Mouse (Mus musculus): ENCODE measurements around the gene Llcfc1.

The Llcfc1 gene

GRCm38 (mm10) chr6:41684131-41684530, at the start of gene Llcfc1:
Gene Llcfc1 (plus strand): TSS chr6:41684431.
- no peak for DNase-seq

DNA sequence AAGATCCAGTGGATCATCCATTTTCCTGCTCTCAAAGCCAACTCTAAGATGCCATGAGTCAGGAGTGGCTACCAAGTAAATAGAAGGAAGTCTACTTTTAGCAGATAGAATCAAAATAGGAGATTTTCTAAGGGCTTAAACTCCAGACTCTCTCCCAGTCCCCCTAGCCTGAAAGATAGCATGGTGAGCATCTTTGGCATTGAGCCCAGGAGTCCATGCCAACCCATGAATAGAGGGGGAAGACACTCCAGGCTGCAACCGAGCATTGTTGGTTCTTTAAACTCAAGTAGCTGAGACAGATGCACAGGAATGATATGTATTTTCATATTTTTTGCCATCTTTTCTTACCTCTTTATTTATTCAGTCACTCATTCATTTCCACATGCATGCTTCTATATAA, 49.0 kb upstream of the Llcfc1 start:
- no peak for DNase-seq

- DNase-seq, result no peak
Measured at GRCm38 (mm10) chr6:41636178-41636577, 48.1 kb upstream of the Llcfc1 start, which contains the start of gene Trpv6. Gene Trpv6 (minus strand): TSS chr6:41636405.

DNA sequence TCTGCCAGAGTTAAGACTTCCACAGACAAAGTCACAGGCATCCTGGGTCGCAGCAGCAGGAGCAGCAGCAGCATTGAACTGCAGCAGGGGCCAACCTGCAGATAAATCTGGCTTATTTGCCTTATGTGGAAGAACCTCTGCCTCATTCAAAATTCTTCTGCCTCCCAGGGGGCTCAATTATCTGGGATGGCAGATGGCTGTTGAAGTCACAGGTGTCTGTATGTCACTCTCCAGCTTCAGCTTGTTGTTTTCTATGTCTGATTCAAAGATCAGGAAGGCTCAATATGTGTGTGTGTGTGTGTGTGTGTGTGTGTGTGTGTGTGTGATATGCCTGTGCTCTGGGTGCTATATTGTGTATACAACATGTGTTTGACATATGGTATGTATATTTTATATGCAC, 46.8 kb upstream of the Llcfc1 start:
- DNase-seq, result no peak

DNA sequence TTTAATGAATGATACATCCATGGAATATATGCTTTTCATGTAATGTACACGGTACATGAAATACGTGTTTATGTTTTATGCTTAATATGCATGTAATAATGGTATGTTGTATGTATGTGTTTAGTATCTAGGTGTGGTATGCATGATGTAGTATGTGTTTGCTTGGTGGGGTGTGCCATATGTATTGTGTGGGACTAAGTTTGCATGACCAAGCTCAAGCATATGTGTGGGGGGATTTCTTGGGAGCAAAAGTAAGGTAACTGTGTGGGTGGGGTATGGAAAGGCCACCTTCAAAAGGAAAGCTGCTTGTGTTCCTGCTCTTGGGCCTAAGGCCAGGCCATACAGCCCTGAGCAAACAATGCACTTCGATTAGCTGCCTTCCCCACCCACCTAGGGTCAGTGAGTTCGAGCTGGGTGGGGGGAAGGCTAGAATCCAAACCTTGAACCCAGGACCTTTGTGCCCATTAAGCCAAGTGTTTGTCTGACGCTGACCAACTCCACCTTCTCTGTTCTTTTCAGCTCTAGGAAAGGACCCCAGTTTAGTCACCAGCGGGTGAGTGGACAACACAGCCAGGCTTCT, 46.2 kb upstream of the Llcfc1 start:
- DNase-seq, result no peak

DNA sequence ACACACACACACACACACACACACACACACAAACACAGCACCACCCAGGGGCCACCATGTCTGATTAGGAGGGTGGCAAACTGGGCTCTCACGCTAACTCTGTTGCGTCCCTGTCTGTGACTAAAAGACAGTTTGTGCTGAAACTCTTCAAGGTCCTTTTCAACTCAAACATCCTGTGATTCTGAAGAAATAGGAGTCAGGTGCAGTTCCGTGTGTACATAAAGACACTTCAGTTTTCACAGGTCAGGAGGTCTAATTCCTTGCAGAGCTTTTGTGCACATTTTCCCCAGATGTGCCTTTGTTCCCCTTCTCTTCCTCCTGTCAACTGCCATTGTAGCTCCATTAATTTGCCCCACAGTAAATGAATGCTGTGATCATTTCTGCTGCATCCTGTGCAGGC, 43.8 kb upstream of the Llcfc1 start:
- DNase-seq, result no peak

- DNase-seq, result no peak
Measured at GRCm38 (mm10) chr6:41641173-41641866, 42.9 kb upstream of the Llcfc1 start.

DNA sequence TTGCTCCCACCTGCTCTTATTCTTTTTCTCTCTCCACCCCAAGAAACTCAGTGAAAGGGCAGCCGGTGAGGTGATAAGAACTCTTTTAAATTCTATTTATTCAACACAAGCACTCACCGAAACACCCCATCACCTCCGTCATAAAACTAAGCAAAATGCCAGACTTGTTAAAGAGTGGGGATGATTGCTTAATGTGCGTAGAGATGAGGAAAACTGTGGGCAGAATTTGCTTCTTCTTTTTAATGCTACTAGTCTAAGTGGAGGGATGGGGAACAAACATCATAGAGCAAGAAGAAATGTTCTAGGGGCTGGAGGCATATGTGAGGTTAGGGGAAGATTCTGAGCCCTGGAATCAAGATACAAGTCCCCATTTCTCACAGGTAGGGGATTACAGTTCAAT, 41.5 kb upstream of the Llcfc1 start:
- no peak for DNase-seq

GRCm38 (mm10) chr6:41643227-41643626, 41.0 kb upstream of the Llcfc1 start:
- no peak for DNase-seq

- DNase-seq, result no peak
Measured at GRCm38 (mm10) chr6:41646220-41646619, 38.0 kb upstream of the Llcfc1 start.

DNA sequence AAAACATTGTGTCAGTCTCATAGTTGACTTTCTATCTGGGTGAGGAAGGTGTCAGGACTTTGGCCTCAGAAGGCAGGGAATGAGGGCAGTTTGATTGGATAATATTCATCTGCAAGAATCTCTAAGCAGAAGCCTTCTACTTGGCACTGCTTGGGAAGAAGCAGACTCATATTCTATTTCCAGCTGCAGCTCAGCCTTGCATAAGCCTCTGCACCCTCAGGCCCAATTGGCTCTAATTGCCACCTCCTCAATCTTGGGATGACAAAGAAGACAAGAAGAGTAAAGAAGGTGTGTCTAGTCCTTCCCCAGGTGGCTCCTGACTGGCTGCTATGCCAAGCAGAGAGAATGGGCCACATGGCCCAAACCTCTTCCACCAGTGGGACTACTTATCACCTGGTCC, 37.6 kb upstream of the Llcfc1 start:
- DNase-seq, result no peak

DNA sequence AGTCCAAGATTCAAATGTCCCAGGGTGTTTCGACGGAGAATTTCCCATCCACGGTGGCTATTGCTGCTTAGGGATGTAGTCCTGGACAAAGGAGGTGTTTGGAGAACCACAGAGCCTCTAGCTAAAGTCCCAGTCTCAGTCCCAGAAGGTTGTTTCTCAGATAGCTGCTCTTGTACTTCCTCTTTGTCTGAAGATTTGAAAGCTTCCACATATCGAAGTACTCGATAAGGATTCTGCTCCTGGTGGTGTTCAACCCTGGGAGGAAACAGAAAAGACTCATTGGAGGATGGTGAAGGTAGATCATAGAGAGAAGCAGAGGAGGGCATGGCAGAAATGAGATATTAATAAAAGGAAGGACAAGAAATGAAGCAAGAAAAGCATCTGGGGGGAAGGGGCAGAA, 31.1 kb upstream of the Llcfc1 start:
- no peak for DNase-seq

DNA sequence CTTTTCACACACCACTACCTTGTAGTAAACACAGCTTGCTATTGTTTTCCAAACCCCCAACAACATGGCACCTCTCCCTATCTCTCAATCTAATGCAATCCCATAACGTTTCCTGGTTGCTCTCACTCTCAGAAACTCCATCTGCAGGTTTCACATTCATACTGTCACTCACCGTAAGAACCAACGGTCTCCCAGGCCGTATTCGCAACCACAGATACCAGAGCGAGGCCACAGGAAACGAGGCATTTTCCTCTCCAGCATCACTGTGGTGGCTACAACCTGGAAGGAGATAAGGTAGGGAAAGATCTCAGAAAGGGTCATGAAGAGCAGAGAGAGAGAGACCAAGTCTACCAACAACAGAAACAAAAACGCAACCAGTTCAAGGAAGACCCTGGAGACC, 29.6 kb upstream of the Llcfc1 start:
- DNase-seq, result no peak

GRCm38 (mm10) chr6:41658487-41658886, 25.7 kb upstream of the Llcfc1 start:
- no peak for DNase-seq

DNA sequence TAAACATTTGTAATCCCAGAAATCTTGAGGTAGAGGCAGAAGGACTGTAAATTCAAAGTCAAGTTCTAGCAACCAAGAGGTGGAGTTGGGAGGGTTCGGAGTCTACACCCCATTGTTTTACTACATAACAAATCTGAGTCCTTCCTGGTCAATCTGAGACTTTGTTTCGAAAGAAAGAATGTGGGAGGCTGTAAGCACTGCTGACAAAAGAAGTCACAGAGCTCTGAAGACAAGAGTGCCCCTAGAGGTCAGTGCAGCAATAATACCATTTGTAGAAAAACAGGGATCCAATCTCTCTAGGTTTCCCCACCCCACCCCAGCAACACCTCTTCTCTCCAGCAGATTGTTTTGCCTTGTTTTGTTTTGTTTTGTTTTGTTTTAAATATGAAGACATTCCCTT, 21.9 kb upstream of the Llcfc1 start:
- DNase-seq, result no peak

DNA sequence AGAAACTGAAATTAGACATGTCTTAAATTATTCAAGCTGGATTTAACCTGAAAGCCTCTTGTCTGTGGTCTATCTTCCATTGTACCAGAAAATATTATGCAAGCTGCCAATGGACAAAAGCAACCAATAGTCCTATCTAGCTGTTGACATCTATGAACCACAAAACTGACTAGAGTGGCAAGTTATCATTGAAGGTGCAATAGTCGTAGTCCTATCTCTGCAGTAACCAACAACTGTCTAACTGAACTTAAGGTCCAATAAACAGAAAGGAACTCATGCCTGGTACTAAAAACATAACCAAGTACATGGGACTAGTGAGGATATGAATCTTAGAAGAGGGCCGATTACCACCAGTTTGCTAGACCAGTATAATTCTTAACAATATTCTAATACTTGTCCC, 7.7 kb upstream of the Llcfc1 start:
- DNase-seq, result no peak

- DNase-seq, result no peak
Measured at GRCm38 (mm10) chr6:41680669-41681068, 3.6 kb upstream of the Llcfc1 start, which contains the start of gene Trpv5. Gene Trpv5 (minus strand): TSS chr6:41680769.

DNA sequence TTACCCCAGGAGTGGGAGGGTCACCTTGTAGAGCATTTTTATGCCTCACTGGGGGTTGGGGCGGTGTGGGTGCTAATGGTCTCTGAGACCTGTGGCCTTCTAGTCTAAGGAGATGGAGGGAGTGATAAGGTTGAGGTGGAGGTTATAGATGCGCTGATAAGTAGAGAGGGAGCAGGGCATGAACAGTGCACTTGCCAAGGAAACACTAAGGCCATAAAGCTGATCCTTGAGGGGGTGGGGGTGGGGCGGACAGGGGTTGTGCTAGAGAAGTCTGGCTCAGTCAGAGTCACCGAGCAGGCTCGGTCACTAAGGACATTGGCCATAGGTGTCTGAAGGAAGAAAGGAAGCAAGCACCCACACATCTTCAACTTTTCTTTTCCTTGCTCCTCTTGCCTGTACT, 2.6 kb upstream of the Llcfc1 start:
- DNase-seq, result no peak

- DNase-seq, result no peak
Measured at GRCm38 (mm10) chr6:41684911-41685310, 680 bp downstream of the Llcfc1 start.

GRCm38 (mm10) chr6:41685596-41685995, 1.4 kb downstream of the Llcfc1 start:
- no peak for DNase-seq

DNA sequence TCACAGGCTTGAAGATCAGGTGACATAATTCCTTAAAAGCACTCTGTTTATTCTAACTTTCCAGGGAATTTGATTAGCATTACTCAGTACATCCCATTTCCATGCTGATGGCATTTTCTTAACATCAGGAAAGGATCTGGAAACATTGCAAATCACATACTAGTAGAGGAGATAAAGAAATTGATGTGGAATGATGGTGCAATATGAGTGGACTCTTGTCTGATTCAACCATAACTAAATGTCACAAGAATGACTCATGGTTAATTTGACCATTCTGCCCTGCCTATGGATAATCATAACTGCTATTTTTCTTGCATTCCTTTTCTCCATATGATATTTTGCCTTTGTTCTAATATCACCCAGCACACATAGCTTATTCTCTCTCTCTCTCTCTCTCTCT, 8.0 kb downstream of the Llcfc1 start:
- DNase-seq, result no peak

DNA sequence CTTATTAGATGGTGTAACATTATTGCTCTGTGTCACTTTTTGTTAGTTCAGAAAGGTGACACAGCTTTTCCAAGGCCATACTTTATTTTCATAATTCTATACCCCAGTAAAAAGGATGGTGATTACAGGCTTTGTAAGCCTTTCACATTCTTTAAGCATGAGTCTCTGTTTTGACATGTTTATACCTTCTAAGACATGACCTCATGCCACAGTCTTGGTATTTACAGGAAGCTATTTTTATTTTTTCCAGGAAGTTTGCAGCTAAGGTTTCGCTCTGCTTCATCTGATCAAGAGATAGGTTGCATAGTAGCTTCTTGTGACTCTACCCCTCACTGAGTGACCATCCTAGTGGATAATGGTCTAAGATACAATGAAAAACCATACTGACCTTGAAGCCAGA, 10.2 kb downstream of the Llcfc1 start:
- no peak for DNase-seq

- no peak for DNase-seq
Measured at GRCm38 (mm10) chr6:41701245-41701644, 17.0 kb downstream of the Llcfc1 start.

- DNase-seq, result no peak
Measured at GRCm38 (mm10) chr6:41702928-41703327, 18.7 kb downstream of the Llcfc1 start.

GRCm38 (mm10) chr6:41704123-41704522, 19.9 kb downstream of the Llcfc1 start, which contains the start of gene Kel:
Gene Kel (minus strand): TSS chr6:41704339.
- no peak for DNase-seq

Measured in cerebellum, adult 18-20 months (tissue).